Mouse (Mus musculus): ENCODE measurements around the gene Tmem200b. TPM values are rescaled to one million over a fixed set of nuclear protein-coding genes. Genes with fewer than 3 reads are reported as not detected.

The Tmem200b gene
- polyA plus RNA-seq, 1 experiment = not detected

GRCm38 (mm10) chr4:131883571-131883970 lies 38.0 kb upstream of the Tmem200b start:
- TF ChIP-seq POLR2A (IDR thresholded peaks at IDR 0.05; ENCODE audit: borderline replicate concordance, low read depth, low read length) = no peak
- TF ChIP-seq CTCF (IDR thresholded peaks at IDR 0.05; ENCODE audit: low read depth, low read length) = no peak
- no peak overlapping the region for H3K27ac ChIP-seq (ENCODE audit: insufficient read depth, low read depth, low read length)
- peaks cover 24% of the 10 kb centered on the region for H3K4me1 ChIP-seq (ENCODE audit: control insufficient read depth, insufficient read depth, low read length)
- H3K4me3 ChIP-seq (ENCODE audit: insufficient read depth, low read length) = no peak overlapping the region

- H3K4me1 ChIP-seq (ENCODE audit: control insufficient read depth, insufficient read depth, low read length) = peaks cover 25% of the 10 kb centered on the region
- H3K27ac ChIP-seq (ENCODE audit: insufficient read depth, low read depth, low read length) = no peak overlapping the region
- H3K4me3 ChIP-seq (ENCODE audit: insufficient read depth, low read length) = no peak overlapping the region
- TF ChIP-seq CTCF (IDR thresholded peaks at IDR 0.05; ENCODE audit: low read depth, low read length) (no peak), POLR2A (IDR thresholded peaks at IDR 0.05; ENCODE audit: borderline replicate concordance, low read depth, low read length) (no peak)
Observed at GRCm38 (mm10) chr4:131885376-131885775, 36.2 kb upstream of the Tmem200b start.

- no peak for TF ChIP-seq CTCF (IDR thresholded peaks at IDR 0.05; ENCODE audit: low read depth, low read length)
- no peak for TF ChIP-seq POLR2A (IDR thresholded peaks at IDR 0.05; ENCODE audit: borderline replicate concordance, low read depth, low read length)
- no peak overlapping the region for H3K27ac ChIP-seq (ENCODE audit: insufficient read depth, low read depth, low read length)
Observed at GRCm38 (mm10) chr4:131888564-131888963, 33.0 kb upstream of the Tmem200b start.

GRCm38 (mm10) chr4:131890692-131891091 lies 30.9 kb upstream of the Tmem200b start:
- Histone ChIP-seq H3K27ac (ENCODE audit: insufficient read depth, low read depth, low read length) (no peak overlapping the region), H3K4me1 (ENCODE audit: control insufficient read depth, insufficient read depth, low read length) (peaks cover 7% of the 10 kb centered on the region), H3K4me3 (ENCODE audit: insufficient read depth, low read length) (no peak overlapping the region)
- TF ChIP-seq CTCF (IDR thresholded peaks at IDR 0.05; ENCODE audit: low read depth, low read length) (no peak), POLR2A (IDR thresholded peaks at IDR 0.05; ENCODE audit: borderline replicate concordance, low read depth, low read length) (no peak)

More at GRCm38 (mm10) chr4:131888564-131888963, 33.0 kb upstream of the Tmem200b start:
- peaks cover 8% of the 10 kb centered on the region for H3K4me1 ChIP-seq (ENCODE audit: control insufficient read depth, insufficient read depth, low read length)
- no peak overlapping the region for H3K4me3 ChIP-seq (ENCODE audit: insufficient read depth, low read length)

DNA sequence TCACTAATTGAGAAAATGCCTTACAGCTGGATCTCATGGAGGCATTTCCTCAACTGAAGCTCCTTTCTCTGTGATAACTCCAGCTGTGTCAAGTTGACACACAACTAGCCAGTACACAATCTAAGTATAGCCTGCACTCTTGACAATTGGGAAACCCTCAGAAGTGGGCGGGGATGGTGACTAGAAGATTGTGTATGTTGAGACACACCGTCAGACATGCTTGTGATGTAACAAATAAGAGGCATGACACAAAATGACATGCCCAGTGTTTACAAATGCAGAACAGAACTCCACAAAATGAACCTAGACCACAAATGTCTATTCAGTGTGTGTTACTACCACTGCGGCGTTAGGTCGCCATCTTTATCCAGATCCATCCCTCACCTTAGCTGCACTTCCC lies 24.5 kb upstream of the Tmem200b start:
- TF ChIP-seq CTCF (IDR thresholded peaks at IDR 0.05; ENCODE audit: low read depth, low read length) (no peak), POLR2A (IDR thresholded peaks at IDR 0.05; ENCODE audit: borderline replicate concordance, low read depth, low read length) (no peak)
- Histone ChIP-seq H3K27ac (ENCODE audit: insufficient read depth, low read depth, low read length) (no peak overlapping the region), H3K4me3 (ENCODE audit: insufficient read depth, low read length) (no peak overlapping the region), H3K4me1 (ENCODE audit: control insufficient read depth, insufficient read depth, low read length) (no peaks in the 10 kb centered on the region)

GRCm38 (mm10) chr4:131897787-131898186 lies 23.8 kb upstream of the Tmem200b start:
- Histone ChIP-seq H3K4me1 (ENCODE audit: control insufficient read depth, insufficient read depth, low read length) (no peaks in the 10 kb centered on the region), H3K27ac (ENCODE audit: insufficient read depth, low read depth, low read length) (no peak overlapping the region), H3K4me3 (ENCODE audit: insufficient read depth, low read length) (no peak overlapping the region)
- TF ChIP-seq POLR2A (IDR thresholded peaks at IDR 0.05; ENCODE audit: borderline replicate concordance, low read depth, low read length) (no peak), CTCF (IDR thresholded peaks at IDR 0.05; ENCODE audit: low read depth, low read length) (no peak)

- TF ChIP-seq CTCF (IDR thresholded peaks at IDR 0.05; ENCODE audit: low read depth, low read length) (no peak), POLR2A (IDR thresholded peaks at IDR 0.05; ENCODE audit: borderline replicate concordance, low read depth, low read length) (no peak)
- H3K4me1 ChIP-seq (ENCODE audit: control insufficient read depth, insufficient read depth, low read length) = no peaks in the 10 kb centered on the region
- no peak overlapping the region for H3K4me3 ChIP-seq (ENCODE audit: insufficient read depth, low read length)
- H3K27ac ChIP-seq (ENCODE audit: insufficient read depth, low read depth, low read length) = no peak overlapping the region
Observed at GRCm38 (mm10) chr4:131898503-131899179, 22.9 kb upstream of the Tmem200b start.

DNA sequence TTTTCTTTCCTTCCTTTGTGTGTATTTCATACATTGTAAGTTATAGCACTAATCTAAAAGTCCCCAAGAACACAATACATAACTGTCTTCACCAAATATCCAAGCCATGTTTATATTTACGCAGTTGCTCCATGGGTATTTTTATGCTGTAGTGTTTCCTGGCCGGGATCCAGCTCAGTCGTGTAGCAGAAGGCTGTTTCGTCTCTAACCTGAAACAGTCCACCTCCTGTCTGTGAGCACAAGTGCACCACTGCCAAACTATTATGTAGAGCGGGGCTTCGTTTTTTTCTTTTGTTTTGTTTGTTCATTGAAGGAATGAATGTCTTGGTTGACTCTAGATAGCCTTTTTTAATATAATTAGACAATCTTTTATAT lies 22.4 kb upstream of the Tmem200b start:
- Histone ChIP-seq H3K4me3 (ENCODE audit: insufficient read depth, low read length) (no peak overlapping the region), H3K27ac (ENCODE audit: insufficient read depth, low read depth, low read length) (no peak overlapping the region), H3K4me1 (ENCODE audit: control insufficient read depth, insufficient read depth, low read length) (no peaks in the 10 kb centered on the region)
- TF ChIP-seq POLR2A (IDR thresholded peaks at IDR 0.05; ENCODE audit: borderline replicate concordance, low read depth, low read length) = no peak
- no peak for TF ChIP-seq CTCF (IDR thresholded peaks at IDR 0.05; ENCODE audit: low read depth, low read length)

- H3K4me1 ChIP-seq (ENCODE audit: control insufficient read depth, insufficient read depth, low read length) = 0 out of 2 replicates have a peak, but pooled peaks cover 2% of the 10 kb centered on the region
- no peak overlapping the region for H3K4me3 ChIP-seq (ENCODE audit: insufficient read depth, low read length)
- H3K27ac ChIP-seq (ENCODE audit: insufficient read depth, low read depth, low read length) = no peak overlapping the region
- TF ChIP-seq POLR2A (IDR thresholded peaks at IDR 0.05; ENCODE audit: borderline replicate concordance, low read depth, low read length) (no peak), CTCF (IDR thresholded peaks at IDR 0.05; ENCODE audit: low read depth, low read length) (no peak)
Observed at GRCm38 (mm10) chr4:131901090-131901489, 20.5 kb upstream of the Tmem200b start.

GRCm38 (mm10) chr4:131904478-131904877 lies 17.1 kb upstream of the Tmem200b start:
- Histone ChIP-seq H3K4me1 (ENCODE audit: control insufficient read depth, insufficient read depth, low read length) (peaks cover 2% of the 10 kb centered on the region; the same call in 1 of the 2 replicates), H3K4me3 (ENCODE audit: insufficient read depth, low read length) (no peak overlapping the region), H3K27ac (ENCODE audit: insufficient read depth, low read depth, low read length) (no peak overlapping the region)
- TF ChIP-seq CTCF (IDR thresholded peaks at IDR 0.05; ENCODE audit: low read depth, low read length) = no peak

Measured in bone marrow macrophage, adult 2 months (primary cell).